Mouse (Mus musculus) ES-Bruce4 (cell line): ENCODE measurements around the gene Zfand2a.

ENCODE experiments used
- CTCF ChIP-seq: IDR thresholded peaks from one replicate; pipeline ENCODE4 v1.8.1; 2011; ENCODE audit warnings: low read depth, low read length
- EP300 ChIP-seq: IDR thresholded peaks from 2 replicates; pipeline ENCODE4 v1.6.1; 2011; ENCODE audit warnings: low read depth, low read length; ENCODE audit not compliant: insufficient read depth

DNA sequence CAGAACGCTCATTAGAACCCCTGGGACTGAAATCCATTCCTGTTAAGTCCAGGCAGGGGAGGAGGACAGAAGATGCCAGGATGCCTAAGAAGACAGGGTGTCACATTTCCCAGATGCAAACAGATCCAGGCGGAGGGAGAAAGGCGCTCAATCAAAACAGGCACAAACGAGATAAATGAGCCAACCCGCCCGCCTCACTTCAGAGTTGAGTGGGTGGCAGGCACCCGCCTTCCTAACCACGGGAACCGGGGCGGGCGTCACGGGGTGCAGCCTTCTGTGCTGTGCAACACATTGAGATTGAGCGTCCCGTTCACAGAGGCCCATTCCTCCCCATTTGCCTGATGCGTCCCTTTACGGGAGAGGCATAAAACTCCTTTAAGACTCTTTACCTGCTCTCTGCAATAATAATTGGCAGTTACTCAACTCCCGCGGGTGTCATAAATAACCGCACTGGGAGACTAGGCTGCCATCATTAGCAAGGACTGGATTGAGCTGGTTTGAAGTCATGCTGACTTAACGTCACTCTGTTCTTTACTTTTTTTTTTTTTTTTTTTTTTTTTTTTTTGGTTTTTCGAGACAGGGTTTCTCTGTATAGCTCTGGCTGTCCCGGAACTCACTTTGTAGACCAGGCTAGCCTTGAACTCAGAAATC is 10.8 kb upstream of the Zfand2a start:
- no peak for TF ChIP-seq CTCF
- TF ChIP-seq EP300 = no peak
